Mouse (Mus musculus): Measurements from ENCODE around the gene Ppef1.
"Not testable (repeated sequence)": the region's sequence is repeated elsewhere in the genome, so short reads cannot be mapped to it uniquely, and the experiment has no call there.

Gene Ppef1

GRCm38 (mm10) chrX:160735650-160736049 lies at the start of gene Ppef1:
Gene Ppef1, minus strand, starts transcription at chrX:160735765.
- DNase-seq, result no peak

GRCm38 (mm10) chrX:160782276-160782675 lies 46.7 kb upstream of the Ppef1 start:
- no peak for DNase-seq

- peak; percentile 52 for DNase-seq
Observed at GRCm38 (mm10) chrX:160773033-160773432, 37.5 kb upstream of the Ppef1 start.

GRCm38 (mm10) chrX:160769622-160770021 lies 34.1 kb upstream of the Ppef1 start:
- not testable (repeated sequence) for DNase-seq

GRCm38 (mm10) chrX:160767713-160768112 lies 32.1 kb upstream of the Ppef1 start, which contains the start of gene Rs1:
Gene Rs1, plus strand, starts transcription at chrX:160768013.
- no peak for DNase-seq

GRCm38 (mm10) chrX:160766233-160766616 lies 30.7 kb upstream of the Ppef1 start:
- DNase-seq, result no peak

DNA sequence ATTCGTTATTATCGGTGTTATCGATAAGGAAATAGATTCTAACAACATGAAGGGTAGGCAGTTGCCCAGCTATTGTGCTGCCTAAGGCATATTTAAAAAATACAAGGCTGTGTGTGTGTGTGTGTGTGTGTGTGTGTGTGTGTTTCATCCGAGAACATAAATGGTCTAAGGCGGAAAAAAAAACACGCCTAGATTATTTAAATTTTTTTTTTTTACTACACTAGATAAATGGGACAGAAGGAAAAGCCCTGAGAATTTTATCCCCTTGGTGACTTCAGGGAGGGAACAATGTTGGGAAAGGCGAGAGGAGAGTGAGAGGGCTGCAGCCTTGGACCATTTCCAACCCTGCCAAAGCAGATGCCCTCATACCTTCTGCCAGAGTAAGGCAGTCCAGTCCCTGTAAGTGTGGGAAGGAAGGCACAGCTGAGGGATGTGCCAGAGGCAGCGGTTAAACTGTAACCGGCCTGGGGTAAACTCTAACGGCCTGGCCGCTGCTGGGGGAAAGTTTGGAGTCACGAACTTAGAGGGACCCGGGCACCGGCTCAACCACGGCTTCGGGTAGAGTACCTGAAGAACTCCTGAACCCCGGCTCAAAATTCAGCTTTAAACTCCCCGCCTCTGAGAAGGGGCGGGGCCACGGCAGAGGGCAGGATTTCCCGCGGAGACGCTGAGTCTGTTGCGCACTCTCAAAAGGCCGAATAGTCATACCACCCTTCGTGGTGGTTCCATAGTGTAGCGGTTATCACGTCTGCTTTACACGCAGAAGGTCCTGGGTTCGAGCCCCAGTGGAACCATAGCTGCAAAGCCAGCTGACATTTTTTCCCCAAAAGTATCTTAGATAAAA lies 30.0 kb upstream of the Ppef1 start:
- DNase-seq, result peak; percentile 82

GRCm38 (mm10) chrX:160750808-160751207 lies 15.2 kb upstream of the Ppef1 start:
- DNase-seq, result no peak

- DNase-seq, result no peak
Observed at GRCm38 (mm10) chrX:160748653-160749052, 13.1 kb upstream of the Ppef1 start.

DNA sequence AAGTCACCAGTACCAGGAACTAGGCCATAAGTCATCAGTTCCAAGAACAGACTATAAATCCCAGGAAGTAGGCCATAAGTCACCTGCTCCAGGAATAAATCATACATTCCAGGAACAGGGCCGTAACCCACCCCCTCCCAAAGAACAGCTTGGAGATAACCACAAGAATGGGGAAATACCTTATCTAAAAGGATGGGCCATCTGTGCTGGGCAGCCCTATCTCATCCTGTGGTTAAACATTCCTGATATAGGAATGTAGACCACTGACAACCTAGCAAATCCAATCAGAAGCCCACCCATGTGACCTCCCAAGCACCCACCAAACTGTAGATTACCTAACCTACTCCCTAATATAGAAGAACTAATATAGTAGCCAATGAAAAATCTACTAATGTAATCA lies 9.8 kb upstream of the Ppef1 start:
- DNase-seq, result no peak

GRCm38 (mm10) chrX:160699171-160699570 lies 36.4 kb downstream of the Ppef1 start:
- DNase-seq, result no peak

GRCm38 (mm10) chrX:160691559-160691958 lies 44.0 kb downstream of the Ppef1 start:
- DNase-seq, result peak; percentile 6

DNA sequence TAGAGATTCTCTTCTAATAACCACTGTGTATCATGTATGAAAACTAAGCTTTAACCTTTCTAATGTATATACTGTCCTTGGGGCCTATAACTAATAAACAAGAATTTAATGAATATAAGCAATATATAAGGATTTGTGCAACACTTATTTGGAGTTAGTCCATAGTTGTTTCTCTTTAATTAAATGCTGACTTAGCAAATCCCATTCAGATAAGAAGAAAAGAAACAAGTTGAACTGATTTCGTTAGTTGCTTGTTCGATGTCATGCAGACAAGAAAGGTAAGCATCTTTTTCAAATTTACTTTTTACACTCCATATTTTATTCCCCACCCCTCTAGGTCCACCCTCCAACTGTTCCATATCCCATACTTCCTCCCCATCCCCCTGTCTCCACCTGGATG lies 45.5 kb downstream of the Ppef1 start:
- no peak for DNase-seq

- no peak for DNase-seq
Observed at GRCm38 (mm10) chrX:160669992-160670391, 65.6 kb downstream of the Ppef1 start.

GRCm38 (mm10) chrX:160610882-160611644 lies 124.5 kb downstream of the Ppef1 start:
- no peak for DNase-seq

DNA sequence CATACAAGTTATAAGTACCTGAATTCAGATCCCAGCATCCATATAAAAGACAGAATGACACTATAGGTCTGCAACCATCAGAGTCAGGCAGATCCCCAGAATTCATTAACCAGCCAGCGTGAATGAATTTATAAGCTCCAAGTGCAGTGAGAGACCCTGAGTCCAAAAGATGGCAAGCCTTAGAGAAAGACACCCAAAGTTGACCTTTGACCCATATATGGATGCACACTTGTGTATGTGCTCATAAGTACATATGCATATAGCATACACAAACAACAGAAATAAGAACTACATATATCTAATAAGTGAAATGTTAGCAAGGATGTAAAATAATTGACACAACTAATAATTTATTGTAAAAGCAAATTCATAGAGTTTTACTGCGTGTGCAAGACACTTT lies 125.1 kb downstream of the Ppef1 start:
- DNase-seq, result no peak

- DNase-seq, result no peak
Observed at GRCm38 (mm10) chrX:160609849-160610248, 125.7 kb downstream of the Ppef1 start.

DNA sequence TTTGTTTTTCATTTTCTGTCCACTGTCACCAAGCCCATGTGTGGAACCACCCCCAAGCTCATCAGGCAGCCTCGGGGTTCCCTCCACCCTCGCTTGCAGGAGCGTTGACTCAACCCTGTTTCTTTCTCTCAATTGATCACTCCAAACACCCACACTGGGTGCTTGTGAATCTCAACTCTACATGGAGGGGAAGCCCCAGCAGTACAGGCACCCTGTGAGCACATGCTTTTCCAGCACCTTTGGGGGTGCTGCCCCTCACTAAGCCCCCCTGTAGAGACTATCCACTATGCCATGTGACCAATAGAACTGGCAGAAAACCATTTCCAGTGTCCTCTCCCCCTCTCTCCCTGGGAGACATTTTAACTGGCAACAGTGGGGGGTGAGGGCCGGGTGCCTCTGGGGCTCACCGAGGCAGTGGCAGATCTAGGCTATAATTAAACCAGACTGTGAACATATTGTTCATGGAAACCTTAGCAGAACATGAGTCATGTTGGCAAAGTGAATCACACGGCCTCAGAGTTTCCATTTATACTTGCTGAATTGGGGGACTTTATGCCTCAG lies 131.5 kb downstream of the Ppef1 start:
- peak; percentile 58 for DNase-seq

GRCm38 (mm10) chrX:160603316-160603715 lies 132.2 kb downstream of the Ppef1 start:
- no peak for DNase-seq

DNA sequence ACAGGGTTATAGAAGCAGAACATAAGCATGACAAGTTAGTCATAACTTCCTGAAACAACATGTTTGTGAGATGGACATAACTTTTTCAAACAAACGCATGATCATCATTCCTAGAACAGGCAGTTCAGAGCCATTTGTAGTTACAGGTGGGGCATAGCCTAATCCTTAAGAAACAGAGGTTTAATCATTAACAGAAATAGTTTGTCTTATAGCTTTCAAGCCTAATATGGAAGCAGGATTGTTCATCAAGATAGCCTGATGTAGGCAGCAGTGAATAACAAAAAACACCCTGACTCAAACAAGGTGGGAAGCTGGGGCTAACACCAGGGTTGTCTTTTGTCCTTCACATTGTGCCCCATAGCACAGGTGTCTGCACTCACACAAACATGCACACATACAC lies 132.8 kb downstream of the Ppef1 start:
- DNase-seq, result no peak

DNA sequence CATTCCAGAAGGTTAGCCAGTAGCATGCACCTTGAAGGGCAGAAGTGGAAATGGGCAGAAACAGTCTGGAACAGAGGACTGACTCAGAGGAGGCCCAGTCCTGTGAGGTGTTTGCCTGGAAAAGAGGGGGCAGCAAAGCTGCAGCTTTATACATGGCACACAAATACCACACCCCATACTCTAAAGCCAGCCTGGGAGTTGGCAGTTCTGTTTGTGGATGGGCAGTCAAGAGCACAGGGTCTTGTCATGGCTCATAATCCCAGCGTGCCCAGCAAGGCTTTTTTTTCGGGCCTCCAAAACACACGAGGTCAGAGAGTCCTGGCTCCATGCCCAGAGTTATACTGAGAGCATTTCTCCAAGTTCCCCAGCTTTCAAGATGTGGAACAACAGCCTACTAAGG lies 134.5 kb downstream of the Ppef1 start:
- no peak for DNase-seq

DNA sequence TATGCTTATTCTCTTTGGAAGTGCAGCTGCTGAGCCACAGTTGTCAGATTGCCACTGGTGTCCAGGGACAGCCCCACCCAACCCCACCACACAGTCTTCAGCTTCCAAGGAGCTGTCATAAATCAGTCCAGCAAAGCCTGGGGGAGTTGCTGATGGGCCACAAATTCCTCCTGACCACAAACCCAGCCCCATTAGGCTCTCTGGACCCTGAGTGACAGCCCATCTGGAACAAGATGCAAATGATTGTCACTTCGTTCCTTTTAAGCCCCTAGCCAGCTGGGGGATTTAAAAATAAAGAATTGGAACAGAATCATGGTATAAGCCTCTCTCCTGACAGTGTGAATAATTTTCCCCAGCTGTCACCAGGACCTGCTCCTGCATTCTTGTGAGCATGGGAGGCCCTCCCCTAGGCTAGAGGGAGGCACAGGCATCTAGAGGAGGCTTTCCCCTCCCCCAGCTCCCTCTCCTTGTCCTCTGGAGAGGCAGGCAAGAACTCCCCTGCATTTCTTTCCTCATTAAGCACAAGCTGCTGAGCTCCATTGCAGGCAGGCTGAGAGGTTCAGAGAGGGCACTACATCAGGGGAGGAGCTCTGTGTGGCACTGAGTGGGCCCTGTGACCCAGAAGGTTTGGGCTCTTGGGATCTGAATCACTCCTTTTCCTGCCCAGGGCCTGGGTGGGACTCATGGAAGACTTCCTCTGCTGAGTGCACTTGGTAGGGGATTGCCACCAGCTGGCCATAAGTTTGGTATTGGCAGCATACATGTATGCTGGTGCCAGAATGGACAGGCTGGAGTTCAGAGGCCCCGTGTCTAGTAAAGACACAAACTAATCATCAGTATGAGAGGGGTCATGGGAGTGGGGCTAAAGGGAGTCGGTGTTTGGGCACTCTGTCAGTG lies 136.8 kb downstream of the Ppef1 start:
- peak; percentile 44 for DNase-seq

- no peak for DNase-seq
Observed at GRCm38 (mm10) chrX:160598055-160598454, 137.5 kb downstream of the Ppef1 start.

Data from layer of hippocampus, adult 9-11 months (tissue).